Mouse (Mus musculus): ENCODE results near the gene Nfe2l2. TPM values are rescaled to one million over a fixed set of nuclear protein-coding genes. Genes with fewer than 3 reads are reported as not detected.
A peak's percentile ranks its signal among the peaks of the same experiment; 100 is the strongest.

Nfe2l2 gene
- polyA plus RNA-seq, 1 experiment from 2014 or later = 73.9 TPM

DNA sequence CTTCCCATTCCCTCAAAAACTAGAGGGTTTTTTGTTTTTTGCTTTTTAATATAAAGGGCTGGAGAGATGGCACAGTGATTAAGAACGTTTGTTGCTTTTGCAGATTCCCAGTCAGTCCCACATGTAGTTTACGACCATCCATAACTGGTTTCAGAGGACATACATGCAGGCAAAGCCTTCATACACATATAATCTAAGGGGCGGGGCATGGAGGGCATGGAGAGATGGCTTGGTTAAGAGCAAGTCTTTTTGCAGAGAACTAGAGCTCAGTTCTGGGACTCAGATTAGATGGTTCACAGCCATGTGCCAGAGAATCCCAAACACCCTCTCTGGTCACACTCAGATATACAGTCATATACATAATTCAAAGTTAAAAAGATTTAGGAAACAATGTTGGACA is 31.9 kb downstream of the Nfe2l2 start:
- no peak for TF ChIP-seq CTCF (IDR thresholded peaks at IDR 0.05; ENCODE audit: low read depth)
- 74% methylated on average over 3 of the region's 3 CpGs for WGBS
- Histone ChIP-seq H3K27ac (ENCODE audit: low read depth) (no peak overlapping the region), H3K4me1 (ENCODE audit: insufficient read depth) (no peaks in the 10 kb centered on the region), H3K9me3 (ENCODE audit: low read depth, low read length) (no peaks in the 10 kb centered on the region), H3K36me3 (ENCODE audit: insufficient read depth) (peaks cover 35% of the 10 kb centered on the region), H3K9ac (no peak overlapping the region), H3K4me2 (no peak overlapping the region), H3K27me3 (ENCODE audit: insufficient read depth, low read length) (no peaks in the 10 kb centered on the region), H3K4me3 (ENCODE audit: low read depth, low read length) (no peak overlapping the region)
- no peak for ATAC-seq (ENCODE audit: insufficient read depth)
- no peak for DNase-seq

DNA sequence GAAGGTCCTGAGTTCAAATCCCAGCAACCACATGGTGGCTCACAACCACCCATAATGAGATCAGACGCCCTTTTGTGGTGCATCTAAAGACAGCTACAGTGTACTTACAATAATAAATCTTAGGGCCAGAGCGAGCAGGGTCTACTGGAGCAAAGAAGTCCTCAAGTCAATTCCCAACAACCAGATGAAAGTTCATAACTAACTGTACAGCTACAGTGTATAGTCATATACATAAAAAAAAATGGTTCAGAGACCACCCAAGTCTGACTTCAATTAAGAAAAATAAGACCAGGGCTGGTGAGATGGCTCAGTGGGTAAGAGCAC is 33.1 kb downstream of the Nfe2l2 start:
- Histone ChIP-seq H3K9ac (no peak overlapping the region), H3K27me3 (ENCODE audit: insufficient read depth, low read length) (no peaks in the 10 kb centered on the region), H3K9me3 (ENCODE audit: low read depth, low read length) (no peaks in the 10 kb centered on the region), H3K36me3 (ENCODE audit: insufficient read depth) (peaks cover 23% of the 10 kb centered on the region), H3K4me2 (no peak overlapping the region), H3K4me3 (ENCODE audit: low read depth, low read length) (no peak overlapping the region), H3K4me1 (ENCODE audit: insufficient read depth) (no peaks in the 10 kb centered on the region), H3K27ac (ENCODE audit: low read depth) (no peak overlapping the region)
- ATAC-seq (ENCODE audit: insufficient read depth) (peak; percentile 23; the same call in 1 of the 2 replicates), DNase-seq (peak; percentile 30)
- no peak; the same call in 1 of the 2 replicates for TF ChIP-seq CTCF (IDR thresholded peaks at IDR 0.05; ENCODE audit: low read depth)
- WGBS = 65% methylated on average over 2 of the region's 2 CpGs

DNA sequence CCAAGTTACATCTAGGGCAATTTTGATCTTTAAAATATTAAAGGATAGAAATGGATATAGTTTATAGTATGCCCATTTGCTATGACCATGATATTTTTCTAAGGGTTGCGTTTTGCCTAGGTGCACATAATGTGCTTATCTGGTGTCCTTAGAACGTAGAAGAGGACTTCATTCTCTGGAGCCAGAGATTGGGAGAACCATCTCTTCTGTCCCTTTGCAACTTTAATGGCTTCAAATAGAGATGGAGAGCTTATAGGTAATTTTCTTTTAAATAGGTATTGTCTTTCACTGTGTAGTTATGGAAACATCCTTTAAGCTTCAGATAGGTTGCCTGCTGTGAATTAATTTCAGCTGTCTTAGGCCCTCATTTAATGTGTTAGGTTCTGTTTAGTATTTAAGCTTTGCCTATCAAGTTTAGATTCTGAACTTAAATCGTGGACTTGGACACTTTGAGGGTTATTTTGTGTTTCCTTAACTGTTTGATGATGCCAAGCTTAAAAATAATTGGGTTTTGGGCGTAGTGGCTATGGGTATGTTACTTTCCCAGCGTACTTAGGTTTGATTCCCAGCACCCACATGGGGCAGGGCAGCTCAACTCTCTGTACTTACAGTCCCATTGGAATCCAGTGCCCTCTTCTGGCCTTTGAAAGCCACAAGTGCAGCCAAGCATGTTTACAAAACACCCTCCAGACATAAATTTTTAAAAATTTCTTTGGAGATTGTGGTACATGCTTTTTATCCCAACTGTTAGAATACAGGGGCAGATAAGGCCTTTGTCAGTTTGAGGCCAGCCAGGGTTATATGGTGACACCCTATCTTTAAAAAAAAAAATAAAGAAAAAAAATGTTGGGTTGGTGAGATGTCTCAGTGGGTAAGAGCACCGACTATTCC is 33.8 kb downstream of the Nfe2l2 start:
- H3K27ac ChIP-seq (ENCODE audit: low read depth) = no peak overlapping the region
- no peak overlapping the region for H3K9ac ChIP-seq
- no peak overlapping the region for H3K4me3 ChIP-seq (ENCODE audit: low read depth, low read length)
- TF ChIP-seq CTCF (IDR thresholded peaks at IDR 0.05; ENCODE audit: low read depth) = peak; percentile 16; the same call in 1 of the 2 replicates
- H3K4me2 ChIP-seq = no peak overlapping the region
- no peaks in the 10 kb centered on the region for H3K9me3 ChIP-seq (ENCODE audit: low read depth, low read length)
- no peaks in the 10 kb centered on the region for H3K4me1 ChIP-seq (ENCODE audit: insufficient read depth)
- 79% methylated on average over 6 of the region's 6 CpGs for WGBS
- no peaks in the 10 kb centered on the region for H3K27me3 ChIP-seq (ENCODE audit: insufficient read depth, low read length)
- peaks cover 17% of the 10 kb centered on the region for H3K36me3 ChIP-seq (ENCODE audit: insufficient read depth)
- peak; percentile 22; the same call in 1 of the 2 replicates for ATAC-seq (ENCODE audit: insufficient read depth)
- DNase-seq = peak; percentile 48

DNA sequence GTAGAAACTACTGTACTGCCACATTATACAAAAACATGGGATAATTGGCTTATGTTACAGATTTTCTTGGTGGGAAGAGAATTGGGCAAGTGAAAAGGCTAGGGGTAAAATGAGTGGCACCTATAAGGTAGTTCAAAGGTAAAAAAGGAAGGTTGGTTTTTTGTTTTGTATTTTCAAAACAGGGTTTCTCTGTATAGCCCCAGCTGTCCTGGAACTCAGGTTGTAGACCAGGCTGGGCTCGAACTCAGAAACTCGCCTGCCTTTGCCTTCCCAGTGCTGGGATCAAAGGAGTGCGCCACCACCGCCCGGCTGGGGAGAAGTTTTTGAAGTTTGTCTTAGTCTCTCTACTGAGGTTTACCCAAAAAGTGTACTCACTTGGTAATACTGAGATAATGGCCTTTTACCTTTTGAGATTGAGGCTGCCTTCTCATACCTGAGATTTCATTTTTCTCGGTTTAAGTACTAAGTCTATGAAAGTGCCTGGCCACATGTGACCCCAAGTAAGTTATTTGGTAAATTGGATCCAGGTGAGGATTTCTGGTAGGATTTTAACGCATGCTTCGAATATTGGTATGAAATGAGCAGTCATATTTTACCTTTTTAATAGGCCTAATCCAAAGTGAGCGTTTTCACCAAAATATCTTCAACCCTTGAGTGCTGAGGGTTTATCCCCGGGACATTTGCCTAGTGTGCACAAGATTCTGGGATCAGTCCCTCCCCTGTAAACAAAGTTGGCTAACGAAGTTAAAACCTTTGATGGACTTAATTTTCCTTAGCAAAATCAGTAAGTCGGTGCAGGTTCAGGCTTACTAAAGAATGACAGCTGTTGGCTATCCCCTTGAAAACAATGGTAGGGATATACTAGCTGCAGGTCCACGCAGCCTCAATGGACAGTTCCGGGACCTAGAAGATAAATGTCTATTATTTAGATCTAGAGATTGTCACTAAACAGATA is 34.7 kb downstream of the Nfe2l2 start:
- no peak overlapping the region for H3K4me3 ChIP-seq (ENCODE audit: low read depth, low read length)
- no peak overlapping the region for H3K27ac ChIP-seq (ENCODE audit: low read depth)
- no peaks in the 10 kb centered on the region for H3K4me1 ChIP-seq (ENCODE audit: insufficient read depth)
- WGBS = 39% methylated on average over 14 of the region's 14 CpGs
- peaks cover 16% of the 10 kb centered on the region for H3K36me3 ChIP-seq (ENCODE audit: insufficient read depth)
- ATAC-seq (ENCODE audit: insufficient read depth) = peak; percentile 26; the same call in 1 of the 2 replicates
- no peak overlapping the region for H3K4me2 ChIP-seq
- H3K27me3 ChIP-seq (ENCODE audit: insufficient read depth, low read length) = no peaks in the 10 kb centered on the region
- no peak overlapping the region for H3K9ac ChIP-seq
- DNase-seq = peak; percentile 62
- no peaks in the 10 kb centered on the region for H3K9me3 ChIP-seq (ENCODE audit: low read depth, low read length)
- no peak for TF ChIP-seq CTCF (IDR thresholded peaks at IDR 0.05; ENCODE audit: low read depth)

DNA sequence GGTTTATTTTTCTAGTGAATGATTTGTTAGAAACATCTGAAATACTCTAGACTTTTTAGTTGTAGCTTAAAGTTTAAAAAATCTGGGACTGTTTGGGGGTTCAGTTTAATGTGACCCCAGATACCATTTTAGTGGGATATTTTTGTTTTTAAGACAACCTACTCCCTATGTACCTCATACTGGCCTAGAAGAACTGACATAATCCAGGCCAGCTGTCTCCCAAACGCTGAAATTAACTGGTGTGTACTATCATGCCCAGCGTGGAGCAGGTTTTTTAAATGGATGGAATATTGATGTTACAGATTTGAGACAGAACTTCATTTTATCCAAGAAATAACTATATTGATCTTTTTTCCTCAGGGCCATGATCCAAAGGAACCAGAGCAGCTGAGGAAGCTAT is 43.3 kb downstream of the Nfe2l2 start:
- Histone ChIP-seq H3K4me2 (peak overlapping the region; percentile 70), H3K4me1 (ENCODE audit: insufficient read depth) (peaks cover 8% of the 10 kb centered on the region; the same call in 1 of the 2 replicates), H3K9ac (peak overlapping the region; percentile 100), H3K27me3 (ENCODE audit: insufficient read depth, low read length) (no peaks in the 10 kb centered on the region), H3K4me3 (ENCODE audit: low read depth, low read length) (peak overlapping the region; percentile 99), H3K27ac (ENCODE audit: low read depth) (peak overlapping the region; percentile 1; the same call in 1 of the 2 replicates), H3K9me3 (ENCODE audit: low read depth, low read length) (no peaks in the 10 kb centered on the region), H3K36me3 (ENCODE audit: insufficient read depth) (peaks cover 43% of the 10 kb centered on the region)
- DNase-seq (no peak), ATAC-seq (ENCODE audit: insufficient read depth) (no peak)
- 20% methylated on average over 2 of the region's 2 CpGs for WGBS
- TF ChIP-seq CTCF (IDR thresholded peaks at IDR 0.05; ENCODE audit: low read depth) = no peak

DNA sequence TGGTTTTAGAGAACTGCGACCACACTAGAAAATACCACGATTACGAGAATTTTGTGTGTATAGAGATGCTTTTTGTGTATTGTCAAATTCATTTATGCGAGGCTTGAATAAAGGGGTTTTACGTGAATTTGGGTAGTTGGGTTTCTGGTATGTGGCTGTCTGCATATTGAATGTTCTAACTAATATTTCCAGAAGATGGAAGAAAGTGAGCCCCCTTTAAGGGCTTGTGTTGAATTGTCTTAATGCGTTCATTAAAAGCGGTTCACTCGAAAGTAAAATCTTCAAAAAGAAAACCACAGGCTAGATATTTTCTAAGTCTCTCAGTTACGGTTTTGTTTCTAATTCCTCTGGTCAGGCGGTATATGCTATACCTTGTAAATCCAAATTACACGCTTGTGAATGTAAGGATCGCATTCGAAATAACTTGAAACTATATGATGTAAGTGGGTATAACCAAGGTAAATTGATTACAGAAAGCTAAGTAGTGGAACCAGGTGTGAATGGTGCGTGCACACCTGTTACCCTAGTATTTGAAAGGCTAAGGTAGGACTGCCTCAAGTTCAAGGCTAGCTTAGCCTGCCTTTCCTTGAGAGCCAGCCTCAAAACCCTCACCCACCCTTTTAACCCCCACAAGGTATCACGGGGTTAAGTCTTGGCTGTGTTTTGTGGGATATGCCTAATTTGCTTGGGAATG is 44.0 kb downstream of the Nfe2l2 start:
- no peaks in the 10 kb centered on the region for H3K27me3 ChIP-seq (ENCODE audit: insufficient read depth, low read length)
- peak overlapping the region; percentile 99 for H3K4me3 ChIP-seq (ENCODE audit: low read depth, low read length)
- peaks cover 8% of the 10 kb centered on the region; the same call in 1 of the 2 replicates for H3K4me1 ChIP-seq (ENCODE audit: insufficient read depth)
- H3K9me3 ChIP-seq (ENCODE audit: low read depth, low read length) = no peaks in the 10 kb centered on the region
- peak overlapping the region; percentile 100 for H3K9ac ChIP-seq
- TF ChIP-seq CTCF (IDR thresholded peaks at IDR 0.05; ENCODE audit: low read depth) = no peak
- H3K4me2 ChIP-seq = peak overlapping the region; percentile 70
- DNase-seq (no peak), ATAC-seq (ENCODE audit: insufficient read depth) (no peak)
- peak overlapping the region; percentile 99 for H3K27ac ChIP-seq (ENCODE audit: low read depth)
- WGBS = 1% methylated on average over 15 of the region's 15 CpGs
- H3K36me3 ChIP-seq (ENCODE audit: insufficient read depth) = peaks cover 43% of the 10 kb centered on the region

Measured in lung, embryonic 14.5 days (tissue).